Mouse (Mus musculus) heart, postnatal 0 days (tissue): Measurements from ENCODE around the gene Slc35b2. TPM values are rescaled to one million over a fixed set of nuclear protein-coding genes. Genes with fewer than 3 reads are reported as not detected.

ENCODE experiments used
- ATAC-seq: fragments of 200-750 bp; cut with Nextera tagmentation; 2 replicates; pipeline ENCODE4 v1.8.0; 2017; ENCODE audit warnings: low read depth, moderate number of reproducible peaks, moderate library complexity; ENCODE audit not compliant: insufficient read depth
- DNase-seq: peaks from one replicate; pipeline ENCODE4 v3.0.0-alpha.2; 2016; ENCODE audit warnings: low spot score
- H3K27ac ChIP-seq: fragments of 300-500 bp; sonication (generic); 2 replicates; pipeline ENCODE4 v1.5.1; 2014; ENCODE audit warnings: low read depth, mild to moderate bottlenecking
- H3K27me3 ChIP-seq: fragments of 300-500 bp; sonication (generic); 2 replicates; pipeline ENCODE4 v1.6.1; 2014; ENCODE audit warnings: low read length, mixed read lengths; ENCODE audit not compliant: control insufficient read depth, insufficient read depth
- H3K36me3 ChIP-seq: fragments of 300-500 bp; sonication (generic); replicated peaks from 2 replicates; pipeline ENCODE4 v1.6.1; 2014; ENCODE audit warnings: low read length, mixed read lengths; ENCODE audit not compliant: control insufficient read depth, insufficient read depth
- H3K4me1 ChIP-seq: fragments of 300-500 bp; sonication (generic); 2 replicates; pipeline ENCODE4 v1.6.1; 2014; ENCODE audit warnings: antibody characterized with exemption; ENCODE audit not compliant: control insufficient read depth, insufficient read depth
- H3K4me2 ChIP-seq: fragments of 300-500 bp; sonication (generic); 2 replicates; pipeline ENCODE4 v1.6.1; 2014; ENCODE audit warnings: low read depth, mild to moderate bottlenecking, low read length, moderate library complexity
- H3K4me3 ChIP-seq: fragments of 300-500 bp; sonication (generic); 2 replicates; pipeline ENCODE4 v1.5.1; 2014; ENCODE audit warnings: low read depth, low read length
- H3K9ac ChIP-seq: fragments of 300-500 bp; sonication (generic); replicated peaks from 2 replicates; pipeline ENCODE4 v1.6.1; 2014; ENCODE audit warnings: low read depth, low read length, mixed read lengths
- H3K9me3 ChIP-seq: fragments of 300-500 bp; sonication (generic); replicated peaks from 2 replicates; pipeline ENCODE4 v1.6.1; 2016; ENCODE audit warnings: low read length; ENCODE audit not compliant: control insufficient read depth
- CTCF ChIP-seq: IDR thresholded peaks from 2 replicates; pipeline ENCODE4 v1.5.1; 2016; ENCODE audit warnings: antibody characterized with exemption, control low read depth, low read depth
- EP300 ChIP-seq: IDR thresholded peaks from 2 replicates; pipeline ENCODE4 v1.6.1; 2016; ENCODE audit warnings: antibody characterized with exemption, low read depth
- WGBS: fragments of 180-500 bp; shearing (Covaris S2); extraction: QIAGEN DNeasy Blood & Tissue Kit; methylation state at CpG from one replicate; pipeline ENCODE4 v1.1.7; 2014; 5-methylcytosine and 5-hydroxymethylcytosine counted together
- polyA plus RNA-seq: library from polyadenylated mRNA; unstranded; fragments of >200 nt; fragmentation: Nextera tagmentation; extraction: Ambion mirVana; gene quantifications from 2 replicates; pipeline ENCODE4 v1.2.1, GENCODE M21; 2015
- total RNA-seq: library from RNA; depleted of rRNA; stranded (reverse); fragments of >200 nt; gene quantifications from 2 replicates; pipeline ENCODE4 v1.2.3, GENCODE M21; 2014; ENCODE audit warnings: low replicate concordance

Gene Slc35b2
- total and polyA plus RNA-seq, 2 experiments from 2014 or later = 64.8 to 137 TPM

DNA sequence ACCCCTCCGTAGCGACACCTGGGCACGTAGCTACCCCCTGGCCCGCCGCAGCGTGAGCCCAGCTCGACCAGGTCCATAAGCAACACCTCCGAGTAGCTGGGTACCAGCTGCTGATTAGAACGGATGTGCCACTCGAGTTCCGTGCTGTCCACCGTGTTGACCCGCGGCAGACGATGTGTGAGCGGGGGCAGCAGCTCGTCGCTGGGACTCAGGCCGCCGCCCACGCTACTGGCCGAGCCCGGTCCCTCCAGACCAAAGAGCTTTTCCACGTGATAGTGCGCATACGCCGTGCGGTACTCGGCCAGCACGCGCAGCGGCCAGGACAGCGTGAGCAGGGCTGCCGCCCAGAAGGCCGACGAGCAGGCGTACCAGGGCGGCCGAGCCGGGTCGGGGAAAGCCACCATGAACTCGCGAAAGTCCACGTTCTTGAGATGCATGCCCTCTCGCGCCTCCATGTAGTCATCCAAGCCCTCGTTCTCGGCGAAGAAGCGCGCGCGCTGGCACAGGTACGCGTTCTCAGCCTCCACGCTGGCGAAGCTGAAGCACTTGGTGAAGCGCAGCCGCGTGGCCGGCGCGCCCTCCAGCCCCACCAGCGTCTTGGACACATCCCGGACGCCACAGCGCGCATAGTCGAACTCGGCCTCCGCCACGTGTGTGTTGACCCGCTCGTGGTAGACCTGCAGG, 18.3 kb upstream of the Slc35b2 start:
- ATAC-seq (no peak), DNase-seq (no peak)
- Histone ChIP-seq H3K4me2 (peak overlapping the region; percentile 54), H3K27me3 (peaks cover 98% of the 10 kb centered on the region), H3K36me3 (no peaks in the 10 kb centered on the region), H3K4me3 (peak overlapping the region; percentile 32), H3K9ac (no peak overlapping the region), H3K27ac (no peak overlapping the region), H3K9me3 (no peaks in the 10 kb centered on the region), H3K4me1 (peaks cover 25% of the 10 kb centered on the region)
- WGBS = 7% methylated on average over 74 of the region's 74 CpGs
- TF ChIP-seq EP300 (no peak), CTCF (no peak)

- DNase-seq = no peak
- Histone ChIP-seq H3K9me3 (no peaks in the 10 kb centered on the region), H3K4me3 (no peak overlapping the region), H3K9ac (no peak overlapping the region), H3K27me3 (peaks cover 95% of the 10 kb centered on the region), H3K4me2 (no peak overlapping the region), H3K36me3 (no peaks in the 10 kb centered on the region), H3K4me1 (peaks cover 25% of the 10 kb centered on the region), H3K27ac (no peak overlapping the region)
- WGBS = 65% methylated on average over 16 of the region's 16 CpGs
- TF ChIP-seq EP300 = no peak
- TF ChIP-seq CTCF = no peak
- ATAC-seq = no peak
These were observed 16.7 kb upstream of the Slc35b2 start for GRCm38 (mm10) chr17:45546941-45547340.

DNA sequence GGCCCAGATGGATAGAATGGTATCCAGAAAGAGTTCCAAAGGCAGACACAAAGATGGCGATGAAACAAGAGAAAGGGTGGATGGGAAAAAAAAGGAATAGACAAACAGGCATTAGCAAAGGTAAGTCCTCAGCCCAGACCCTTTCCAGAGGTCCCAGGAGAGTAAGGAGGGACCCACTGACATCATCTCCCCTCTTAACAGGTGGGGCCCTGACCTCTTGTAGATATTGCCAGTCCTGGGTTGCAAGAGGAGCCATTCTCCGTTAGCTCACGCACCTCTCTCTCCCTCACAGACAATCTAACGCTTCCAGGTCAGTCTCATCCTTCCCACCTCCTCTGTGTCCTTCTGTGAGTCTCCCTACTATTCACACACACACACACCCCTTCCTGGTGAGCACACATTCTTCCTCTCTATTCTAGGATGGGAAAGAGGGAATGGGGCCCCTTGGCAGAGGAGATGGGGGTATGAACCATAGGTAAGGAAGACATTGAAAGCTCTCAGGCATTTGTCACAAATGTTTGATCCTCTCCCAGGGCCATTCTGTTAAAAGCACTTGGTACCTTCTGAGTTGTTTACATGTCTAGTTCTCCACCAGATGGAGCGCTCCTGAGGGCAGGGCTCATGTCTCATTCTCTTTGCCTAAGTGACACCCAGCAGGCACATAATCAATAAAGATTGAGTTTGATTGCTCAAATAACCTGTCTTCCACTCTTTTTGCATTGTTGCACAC, 16.0 kb upstream of the Slc35b2 start:
- H3K4me2 ChIP-seq = no peak overlapping the region
- H3K4me3 ChIP-seq = no peak overlapping the region
- no peak for TF ChIP-seq EP300
- WGBS = 64% methylated on average over 5 of the region's 5 CpGs
- ATAC-seq (no peak), DNase-seq (no peak)
- H3K9me3 ChIP-seq = no peaks in the 10 kb centered on the region
- peaks cover 88% of the 10 kb centered on the region for H3K27me3 ChIP-seq
- H3K4me1 ChIP-seq = peaks cover 25% of the 10 kb centered on the region
- H3K9ac ChIP-seq = no peak overlapping the region
- no peaks in the 10 kb centered on the region for H3K36me3 ChIP-seq
- no peak overlapping the region for H3K27ac ChIP-seq

GRCm38 (mm10) chr17:45548541-45549512, 14.8 kb upstream of the Slc35b2 start:
- Histone ChIP-seq H3K4me1 (peaks cover 25% of the 10 kb centered on the region), H3K4me2 (peak overlapping the region; percentile 99), H3K36me3 (no peaks in the 10 kb centered on the region), H3K27me3 (peaks cover 77% of the 10 kb centered on the region), H3K9ac (peak overlapping the region; percentile 50), H3K27ac (no peak overlapping the region), H3K4me3 (peak overlapping the region; percentile 62), H3K9me3 (no peaks in the 10 kb centered on the region)
- TF ChIP-seq CTCF (peak; percentile 9; the same call in 1 of the 2 replicates), EP300 (no peak)
- 5% methylated on average over 49 of the region's 68 CpGs for WGBS
- no peak for DNase-seq
- no peak; the same call in 1 of the 2 replicates for ATAC-seq

DNA sequence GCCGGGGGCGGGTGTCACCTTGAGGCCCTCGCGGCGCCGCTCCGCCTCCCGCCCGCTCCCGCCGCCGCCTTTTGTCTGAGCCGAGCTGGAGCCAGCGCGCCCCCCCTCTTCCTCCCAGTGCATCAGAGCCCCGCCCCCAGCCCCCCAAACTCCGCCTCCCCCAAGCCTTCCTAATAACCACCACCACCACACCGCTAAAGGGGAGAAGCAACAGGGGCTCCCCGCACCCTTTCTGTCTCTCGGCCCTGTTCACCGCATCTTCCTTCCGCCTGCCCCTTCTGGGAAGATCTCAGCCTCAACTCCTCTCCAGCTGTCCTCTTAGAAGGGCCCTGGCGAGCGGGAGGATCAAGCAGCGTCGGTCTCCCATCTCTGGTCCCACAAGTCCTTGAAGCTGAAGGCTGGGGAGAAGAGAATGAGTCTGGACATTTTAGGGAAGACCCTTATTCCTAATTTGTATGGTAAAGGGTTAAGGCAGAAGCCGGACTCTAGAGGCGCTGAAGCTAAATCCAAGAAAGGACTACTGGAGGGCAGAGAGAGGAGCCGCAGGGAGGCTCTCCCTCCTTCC, 14.0 kb upstream of the Slc35b2 start, which contains the start of gene Tmem151b:
Gene Tmem151b (minus strand): TSS at position 61 of the 565 bp plus-strand sequence.
- peak within 1 kb of the TSS; percentile 62 for H3K4me3 ChIP-seq
- ATAC-seq = no peak
- TF ChIP-seq CTCF (no peak), EP300 (no peak)
- H3K27ac ChIP-seq = no peak within 1 kb of the TSS
- peak within 1 kb of the TSS; percentile 50 for H3K9ac ChIP-seq
- peak within 1 kb of the TSS; percentile 99 for H3K4me2 ChIP-seq
- H3K27me3 ChIP-seq = peaks cover 69% of the 10 kb centered on the region
- H3K9me3 ChIP-seq = no peaks in the 10 kb centered on the region
- H3K4me1 ChIP-seq = peaks cover 22% of the 10 kb centered on the region
- H3K36me3 ChIP-seq = no peaks in the 10 kb centered on the region
- DNase-seq = no peak
- WGBS = 2% methylated on average over 11 of the region's 29 CpGs
